Mouse (Mus musculus) ES-Bruce4 (cell line): ENCODE results near the gene Fgfr1op.
"Not testable (repeated sequence)": the region's sequence is repeated elsewhere in the genome, so short reads cannot be mapped to it uniquely, and the experiment has no call there.

Source experiments
- CTCF ChIP-seq: IDR thresholded peaks from one replicate; pipeline ENCODE4 v1.8.1; 2011; ENCODE audit warnings: low read depth, low read length
- EP300 ChIP-seq: IDR thresholded peaks from 2 replicates; pipeline ENCODE4 v1.6.1; 2011; ENCODE audit warnings: low read depth, low read length; ENCODE audit not compliant: insufficient read depth
- POLR2A ChIP-seq: IDR thresholded peaks from one replicate; pipeline ENCODE4 v1.8.1; 2011; ENCODE audit warnings: low read length; ENCODE audit not compliant: insufficient read depth

DNA sequence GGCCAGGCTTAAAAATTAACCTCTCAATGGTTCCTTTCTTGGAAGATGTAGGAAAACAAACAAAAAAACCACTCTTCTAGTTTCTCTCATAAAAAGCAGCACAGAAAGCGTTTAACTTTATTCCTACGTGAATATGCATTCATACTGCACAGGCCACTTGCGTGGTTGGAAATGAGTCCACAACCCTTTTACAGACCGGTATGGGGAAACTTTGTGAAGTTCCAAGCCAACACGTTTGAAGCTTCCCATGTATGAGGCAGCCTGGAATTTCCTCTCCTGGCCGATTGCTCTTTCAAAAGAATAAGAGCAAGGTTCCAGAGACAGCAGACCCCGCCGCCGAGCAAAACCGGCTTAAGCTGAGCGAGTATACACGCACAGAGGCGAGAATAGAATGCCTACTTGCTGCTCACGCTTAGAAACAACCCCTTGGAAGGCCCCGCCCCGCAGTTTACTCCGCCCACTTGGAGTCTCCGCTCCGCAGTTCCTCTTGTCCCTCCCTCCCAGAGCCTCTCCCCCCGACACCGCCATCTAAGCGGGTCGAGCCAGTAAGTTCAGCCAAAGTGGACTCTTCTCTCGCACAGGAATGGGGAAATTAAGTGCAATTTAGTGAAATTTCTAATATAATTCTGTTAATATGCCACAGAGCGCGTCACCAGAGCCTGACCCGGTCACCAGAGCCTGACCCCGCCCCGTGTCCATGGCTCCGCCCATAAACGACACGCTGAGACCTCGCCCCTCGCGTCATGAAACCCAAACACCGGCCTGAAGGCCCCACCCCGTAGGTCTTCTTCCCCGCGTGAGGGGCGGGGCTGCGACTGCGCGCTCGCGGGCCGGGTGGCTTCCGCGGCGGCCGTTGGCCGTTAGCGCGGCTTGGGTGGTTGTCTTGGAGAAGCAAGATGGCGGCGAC lies at the start of gene Fgfr1op:
- not testable (repeated sequence) for TF ChIP-seq CTCF, POLR2A, EP300
